Mouse (Mus musculus) lung, embryonic 14.5 days (tissue): ENCODE results near the gene Uba6. TPM values are rescaled to one million over a fixed set of nuclear protein-coding genes. Genes with fewer than 3 reads are reported as not detected.

Experiments used
- ATAC-seq: fragments of 200-750 bp; cut with Nextera tagmentation; 2 replicates; pipeline ENCODE4 v1.8.0; 2017; ENCODE audit warnings: mild to moderate bottlenecking, moderate TSS enrichment, moderate library complexity; ENCODE audit not compliant: insufficient read depth
- DNase-seq: peaks from one replicate; pipeline ENCODE4 v3.0.0-alpha.2; 2015
- H3K27ac ChIP-seq: fragments of 300-500 bp; sonication (generic); 2 replicates; pipeline ENCODE4 v1.5.1; 2014; ENCODE audit warnings: low read depth, mild to moderate bottlenecking, moderate library complexity
- H3K27me3 ChIP-seq: fragments of 300-500 bp; sonication (generic); 2 replicates; pipeline ENCODE4 v1.6.1; 2014; ENCODE audit warnings: low read length, control low read depth; ENCODE audit not compliant: insufficient read depth
- H3K36me3 ChIP-seq: fragments of 300-500 bp; sonication (generic); 2 replicates; pipeline ENCODE4 v1.6.1; 2014; ENCODE audit warnings: control low read depth; ENCODE audit not compliant: insufficient read depth
- H3K4me1 ChIP-seq: fragments of 300-500 bp; sonication (generic); 2 replicates; pipeline ENCODE4 v1.6.1; 2014; ENCODE audit warnings: antibody characterized with exemption, control low read depth; ENCODE audit not compliant: insufficient read depth
- H3K4me2 ChIP-seq: fragments of 300-500 bp; sonication (generic); 2 replicates; pipeline ENCODE4 v1.6.1; 2014; ENCODE audit warnings: mild to moderate bottlenecking
- H3K4me3 ChIP-seq: fragments of 300-500 bp; sonication (generic); 2 replicates; pipeline ENCODE4 v1.5.1; 2014; ENCODE audit warnings: low read depth, low read length
- H3K9ac ChIP-seq: fragments of 300-500 bp; sonication (generic); 2 replicates; pipeline ENCODE4 v1.6.1; 2014
- H3K9me3 ChIP-seq: fragments of 300-500 bp; sonication (generic); 2 replicates; pipeline ENCODE4 v1.6.1; 2016; ENCODE audit warnings: low read depth, low read length, control low read depth
- CTCF ChIP-seq: IDR thresholded peaks from 2 replicates; pipeline ENCODE4 v1.5.1; 2016; ENCODE audit warnings: antibody characterized with exemption, low read depth
- WGBS: fragments of 180-500 bp; shearing (Covaris S2); extraction: QIAGEN DNeasy Blood & Tissue Kit; methylation state at CpG from one replicate; pipeline ENCODE4 v1.1.7; 2014; 5-methylcytosine and 5-hydroxymethylcytosine counted together
- polyA plus RNA-seq: library from polyadenylated mRNA; unstranded; fragments of >200 nt; fragmentation: Nextera tagmentation; extraction: Ambion mirVana; gene quantifications from 2 replicates; pipeline ENCODE4 v1.2.1, GENCODE M21; 2014

Uba6 gene
- polyA plus RNA-seq, 1 experiment from 2014 or later, result 19.1 TPM

GRCm38 (mm10) chr5:86102176-86102575 lies 70.4 kb downstream of the Uba6 start:
- H3K27ac ChIP-seq, result no peak overlapping the region
- H3K4me1 ChIP-seq, result no peaks in the 10 kb centered on the region
- H3K9me3 ChIP-seq, result no peaks in the 10 kb centered on the region
- H3K9ac ChIP-seq, result no peak overlapping the region
- H3K4me2 ChIP-seq, result no peak overlapping the region
- TF ChIP-seq CTCF, result no peak
- no peaks in the 10 kb centered on the region for H3K36me3 ChIP-seq
- no peak overlapping the region for H3K4me3 ChIP-seq
- 76% methylated on average over 2 of the region's 2 CpGs for WGBS
- ATAC-seq (no peak), DNase-seq (no peak)
- H3K27me3 ChIP-seq, result no peaks in the 10 kb centered on the region

GRCm38 (mm10) chr5:86100621-86101020 lies 72.0 kb downstream of the Uba6 start:
- ATAC-seq, result no peak
- Histone ChIP-seq H3K36me3 (no peaks in the 10 kb centered on the region), H3K9ac (no peak overlapping the region), H3K27ac (no peak overlapping the region), H3K9me3 (no peaks in the 10 kb centered on the region), H3K4me3 (no peak overlapping the region), H3K4me2 (no peak overlapping the region), H3K4me1 (no peaks in the 10 kb centered on the region), H3K27me3 (no peaks in the 10 kb centered on the region)
- TF ChIP-seq CTCF, result no peak
- WGBS, result 72% methylated on average over 3 of the region's 3 CpGs
- no peak for DNase-seq

DNA sequence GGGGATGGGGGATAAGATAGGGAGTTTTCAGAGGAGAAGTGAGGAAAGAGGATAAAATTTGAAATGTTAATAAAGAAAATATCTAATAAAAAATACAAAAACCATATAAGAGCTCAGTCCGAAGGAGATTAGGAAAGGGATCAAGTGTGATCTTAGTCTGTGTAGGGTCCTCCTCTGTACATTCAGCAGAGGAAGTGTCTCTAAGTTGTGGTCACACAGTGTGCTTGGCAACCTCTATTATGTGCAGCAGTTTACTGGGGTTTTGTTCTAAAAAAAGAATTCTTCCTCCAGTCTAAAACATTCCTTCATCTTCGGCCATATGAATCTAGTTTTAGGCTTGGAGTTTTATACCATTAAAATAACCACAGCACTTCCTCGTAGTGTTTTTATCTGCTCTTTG lies 73.6 kb downstream of the Uba6 start:
- Histone ChIP-seq H3K4me1 (no peaks in the 10 kb centered on the region), H3K36me3 (no peaks in the 10 kb centered on the region), H3K9me3 (no peaks in the 10 kb centered on the region), H3K4me3 (no peak overlapping the region), H3K27ac (no peak overlapping the region), H3K27me3 (no peaks in the 10 kb centered on the region), H3K9ac (no peak overlapping the region), H3K4me2 (no peak overlapping the region)
- DNase-seq, result no peak
- TF ChIP-seq CTCF, result no peak
- no peak for ATAC-seq
- 81% methylated on average over 3 of the region's 3 CpGs for WGBS

GRCm38 (mm10) chr5:86094754-86095153 lies 77.8 kb downstream of the Uba6 start:
- Histone ChIP-seq H3K27me3 (no peaks in the 10 kb centered on the region), H3K4me1 (no peaks in the 10 kb centered on the region), H3K36me3 (no peaks in the 10 kb centered on the region), H3K4me2 (no peak overlapping the region), H3K9me3 (no peaks in the 10 kb centered on the region), H3K9ac (no peak overlapping the region), H3K4me3 (no peak overlapping the region), H3K27ac (no peak overlapping the region)
- 61% methylated on average over 9 of the region's 9 CpGs for WGBS
- DNase-seq (no peak), ATAC-seq (no peak)
- TF ChIP-seq CTCF, result no peak

- WGBS, result 70% methylated on average over 6 of the region's 6 CpGs
Measured at GRCm38 (mm10) chr5:86086751-86087150, 85.9 kb downstream of the Uba6 start.

GRCm38 (mm10) chr5:86084979-86085378 lies 87.6 kb downstream of the Uba6 start:
- no peaks in the 10 kb centered on the region for H3K9me3 ChIP-seq
- DNase-seq (no peak), ATAC-seq (no peak)
- WGBS, result 75% methylated on average over 7 of the region's 7 CpGs
- no peaks in the 10 kb centered on the region for H3K36me3 ChIP-seq
- no peak overlapping the region for H3K4me2 ChIP-seq
- no peak overlapping the region for H3K27ac ChIP-seq
- no peak overlapping the region for H3K4me3 ChIP-seq
- H3K27me3 ChIP-seq, result no peaks in the 10 kb centered on the region
- TF ChIP-seq CTCF, result no peak
- no peaks in the 10 kb centered on the region for H3K4me1 ChIP-seq
- no peak overlapping the region for H3K9ac ChIP-seq

More at GRCm38 (mm10) chr5:86086751-86087150, 85.9 kb downstream of the Uba6 start:
- no peak for TF ChIP-seq CTCF
- H3K36me3 ChIP-seq, result no peaks in the 10 kb centered on the region
- H3K4me1 ChIP-seq, result no peaks in the 10 kb centered on the region
- no peak overlapping the region for H3K4me3 ChIP-seq
- no peaks in the 10 kb centered on the region for H3K27me3 ChIP-seq
- DNase-seq, result no peak
- ATAC-seq, result no peak
- H3K27ac ChIP-seq, result no peak overlapping the region
- H3K9ac ChIP-seq, result no peak overlapping the region
- H3K4me2 ChIP-seq, result no peak overlapping the region
- H3K9me3 ChIP-seq, result no peaks in the 10 kb centered on the region

DNA sequence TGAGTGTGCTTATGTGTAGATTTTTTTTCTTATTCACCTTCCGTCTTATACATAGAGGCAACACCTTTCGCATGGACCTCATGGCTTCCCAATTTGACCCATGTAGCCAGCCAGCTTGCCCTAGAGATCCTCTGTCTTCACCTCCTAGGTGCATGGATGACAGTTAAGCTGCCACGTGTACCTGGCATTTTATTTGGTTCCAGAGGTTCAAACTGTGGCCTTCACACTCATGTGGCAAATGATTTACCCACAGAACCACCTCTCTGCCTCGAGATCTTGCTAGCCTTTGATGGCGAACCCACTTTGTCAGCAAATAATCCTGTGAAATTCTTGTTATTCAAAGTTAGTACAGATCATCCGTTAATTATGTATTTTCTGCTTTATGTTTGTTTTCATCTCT lies 88.6 kb downstream of the Uba6 start:
- Histone ChIP-seq H3K4me1 (no peaks in the 10 kb centered on the region), H3K9me3 (no peaks in the 10 kb centered on the region), H3K9ac (no peak overlapping the region), H3K4me2 (no peak overlapping the region), H3K27me3 (no peaks in the 10 kb centered on the region), H3K27ac (no peak overlapping the region), H3K4me3 (no peak overlapping the region), H3K36me3 (no peaks in the 10 kb centered on the region)
- DNase-seq (no peak), ATAC-seq (no peak)
- TF ChIP-seq CTCF, result no peak
- WGBS, result 81% methylated on average over 6 of the region's 6 CpGs
